Mouse (Mus musculus): Measurements from ENCODE around the gene Arhgap25. TPM values are rescaled to one million over a fixed set of nuclear protein-coding genes. Genes with fewer than 3 reads are reported as not detected.

Arhgap25 gene
- polyA plus RNA-seq, 1 experiment = 1.4 TPM

DNA sequence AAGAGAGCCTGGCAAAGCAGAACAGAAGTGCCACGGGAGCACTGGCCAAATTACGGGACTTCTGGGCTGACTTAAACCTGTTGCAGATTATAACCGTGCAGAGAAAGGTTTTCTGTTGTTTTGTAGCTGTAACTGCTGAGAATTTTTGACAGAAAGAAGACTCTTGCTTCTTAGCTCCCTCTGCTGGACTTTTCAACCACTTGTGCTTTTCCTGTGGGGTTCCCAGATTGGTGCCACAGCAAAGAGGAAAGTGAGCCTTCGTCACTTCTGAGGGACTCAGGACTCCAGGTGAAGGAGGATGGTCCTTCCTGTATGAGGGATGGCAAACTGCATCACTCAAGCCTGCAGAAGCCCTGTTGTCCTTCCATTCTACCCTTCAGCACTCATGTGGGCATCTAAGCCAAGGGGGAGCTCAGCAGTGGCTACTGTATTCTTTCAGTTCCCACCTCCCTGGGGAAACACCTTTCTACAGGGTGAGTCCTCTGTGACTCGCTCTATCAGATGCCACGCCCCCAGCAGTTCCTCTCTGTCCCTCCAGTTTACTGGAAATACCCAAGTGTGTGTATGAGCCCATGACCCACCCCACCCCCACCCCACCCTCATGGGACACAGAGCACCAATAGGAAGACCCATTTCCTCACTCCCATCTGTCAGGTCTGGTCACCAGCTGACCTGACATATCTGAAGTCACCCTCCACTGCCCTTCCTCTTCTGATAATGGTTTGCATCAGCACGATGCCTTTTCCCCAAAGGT is 19.2 kb upstream of the Arhgap25 start:
- no peak for TF ChIP-seq POLR2A (IDR thresholded peaks at IDR 0.05; ENCODE audit: borderline replicate concordance, extremely low read depth, insufficient read depth, insufficient read length, poor library complexity, severe bottlenecking)
- peak; percentile 45; the same call in 1 of the 2 replicates for TF ChIP-seq CTCF (IDR thresholded peaks at IDR 0.05; ENCODE audit: borderline replicate concordance, extremely low read depth, insufficient read depth, insufficient read length)
- DNase-seq (ENCODE audit: low read depth) = peak; percentile 34

DNA sequence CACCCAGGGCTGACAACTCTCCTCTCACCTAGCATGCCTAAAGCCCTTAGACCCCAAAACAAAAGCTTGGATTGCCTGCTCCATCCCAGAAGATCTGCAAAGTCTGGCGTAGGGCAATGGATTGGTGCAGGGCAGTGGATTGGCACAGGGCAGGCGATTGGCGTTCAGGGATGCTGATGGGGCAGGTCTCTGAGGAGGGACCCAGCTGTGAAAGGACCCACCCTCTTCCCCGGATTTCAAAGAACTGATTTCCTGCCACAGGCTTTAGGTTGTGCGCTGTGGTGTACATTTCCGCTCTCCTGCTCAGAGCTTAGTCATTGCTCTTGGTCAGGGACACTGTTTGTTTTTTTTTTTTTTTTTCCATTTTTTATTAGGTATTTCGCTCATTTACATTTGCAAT is 14.8 kb upstream of the Arhgap25 start:
- no peak for DNase-seq (ENCODE audit: low read depth)
- TF ChIP-seq POLR2A (IDR thresholded peaks at IDR 0.05; ENCODE audit: borderline replicate concordance, extremely low read depth, insufficient read depth, insufficient read length, poor library complexity, severe bottlenecking) (no peak), CTCF (IDR thresholded peaks at IDR 0.05; ENCODE audit: borderline replicate concordance, extremely low read depth, insufficient read depth, insufficient read length) (no peak)

DNA sequence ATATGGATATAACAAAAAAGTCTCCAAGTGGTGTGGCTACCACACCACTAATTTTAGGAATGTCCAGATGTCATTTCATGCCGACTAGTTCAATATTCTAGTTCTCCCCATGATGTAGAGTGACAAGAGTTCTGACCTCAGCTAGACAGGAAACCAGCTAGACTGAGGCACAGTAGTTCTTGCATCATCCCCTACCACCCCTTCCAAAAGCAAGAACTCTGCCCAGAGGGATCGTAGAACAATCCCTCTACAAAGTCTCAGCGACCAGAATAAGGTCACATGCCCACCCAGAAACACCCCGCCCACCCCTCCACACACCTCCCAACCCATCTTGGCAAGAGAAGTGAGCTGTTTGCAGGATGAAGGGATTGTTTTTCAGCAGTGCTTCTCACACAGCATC is 14.4 kb upstream of the Arhgap25 start:
- no peak for TF ChIP-seq CTCF (IDR thresholded peaks at IDR 0.05; ENCODE audit: borderline replicate concordance, extremely low read depth, insufficient read depth, insufficient read length)
- DNase-seq (ENCODE audit: low read depth) = no peak

DNA sequence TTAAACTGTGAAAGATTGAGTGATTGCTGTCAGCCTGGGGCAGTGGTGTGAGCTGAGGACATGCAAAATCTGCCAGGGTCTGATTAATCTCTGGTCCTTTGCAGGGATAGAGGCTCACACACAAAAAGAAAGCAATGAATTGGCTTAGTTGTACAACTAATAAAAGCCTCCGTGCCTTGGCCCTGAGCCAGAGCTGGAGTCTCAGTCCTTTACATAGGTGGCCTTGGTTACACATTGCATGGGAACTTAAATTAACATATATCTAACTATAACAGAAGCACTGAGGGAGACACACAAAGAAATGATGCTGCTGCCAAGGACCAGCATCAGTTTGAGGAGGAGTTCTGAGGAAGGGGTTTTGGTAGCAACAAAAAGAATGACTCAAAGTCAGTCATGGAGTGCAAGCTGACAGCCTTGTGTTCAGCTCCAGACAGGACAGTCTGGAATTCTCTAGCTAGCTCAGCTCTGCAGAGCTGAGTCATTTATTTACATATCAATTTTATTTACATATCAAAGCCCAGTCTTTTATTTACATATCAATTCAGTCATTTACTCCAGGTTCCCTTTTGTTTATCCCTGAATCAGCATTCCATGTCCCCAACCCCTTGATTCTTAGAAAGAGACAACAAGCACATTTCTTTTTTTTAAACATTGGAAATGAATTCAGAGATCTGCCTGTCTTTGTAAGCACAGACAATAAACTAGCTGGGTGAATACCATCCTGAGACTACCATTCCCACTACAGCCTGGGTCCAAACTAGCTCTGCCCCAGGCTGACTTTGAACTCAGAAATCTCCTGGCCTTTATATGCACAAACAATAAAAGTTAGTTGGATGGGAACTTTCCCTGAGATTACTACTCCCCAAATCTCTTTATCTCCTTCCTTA is 12.5 kb upstream of the Arhgap25 start:
- DNase-seq (ENCODE audit: low read depth) = peak; percentile 95

DNA sequence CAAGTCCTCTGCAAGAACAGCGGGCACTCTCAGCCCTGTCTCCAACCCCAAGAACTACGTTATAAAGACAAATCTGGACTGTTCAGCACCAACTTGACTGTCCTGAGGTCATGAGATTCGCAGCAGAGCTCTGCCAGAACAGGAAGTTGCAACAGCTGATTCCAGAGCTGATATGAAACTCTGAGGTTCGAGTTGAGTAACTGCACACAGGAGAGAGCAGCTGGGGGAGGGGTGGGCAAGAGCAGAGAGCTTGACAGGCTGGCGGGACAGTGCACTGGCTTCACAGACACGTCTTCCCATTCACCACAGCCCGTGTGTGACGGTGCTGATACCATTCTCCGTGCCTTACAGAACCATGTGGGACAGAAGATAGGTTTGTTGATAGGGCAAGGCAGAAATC is 9.0 kb upstream of the Arhgap25 start:
- TF ChIP-seq CTCF (IDR thresholded peaks at IDR 0.05; ENCODE audit: borderline replicate concordance, extremely low read depth, insufficient read depth, insufficient read length) (no peak), POLR2A (IDR thresholded peaks at IDR 0.05; ENCODE audit: borderline replicate concordance, extremely low read depth, insufficient read depth, insufficient read length, poor library complexity, severe bottlenecking) (no peak)

More for the DNA sequence above, 12.5 kb upstream of the Arhgap25 start:
- no peak for TF ChIP-seq POLR2A (IDR thresholded peaks at IDR 0.05; ENCODE audit: borderline replicate concordance, extremely low read depth, insufficient read depth, insufficient read length, poor library complexity, severe bottlenecking)
- no peak for TF ChIP-seq CTCF (IDR thresholded peaks at IDR 0.05; ENCODE audit: borderline replicate concordance, extremely low read depth, insufficient read depth, insufficient read length)

DNA sequence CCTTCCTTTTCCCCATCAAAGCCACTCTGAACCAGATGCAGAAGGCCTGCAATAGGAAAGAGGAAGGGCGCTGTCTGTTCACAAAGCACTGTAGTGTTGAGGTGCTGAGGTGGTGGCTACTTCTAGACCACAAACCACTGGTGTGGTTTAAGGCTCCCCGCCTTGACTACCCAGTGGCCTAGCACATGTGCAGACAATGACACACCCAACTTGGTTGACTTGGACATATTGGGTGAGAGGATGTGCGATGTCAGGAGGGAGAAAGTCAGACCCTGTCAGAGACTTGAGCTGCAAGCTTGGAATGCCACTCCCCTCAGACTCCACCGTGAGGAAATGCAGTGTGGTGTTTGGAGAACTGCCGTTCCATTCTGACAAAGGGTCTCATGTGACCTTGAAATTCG is 8.1 kb upstream of the Arhgap25 start:
- no peak for DNase-seq (ENCODE audit: low read depth)

More for the DNA sequence above, 9.0 kb upstream of the Arhgap25 start:
- no peak for DNase-seq (ENCODE audit: low read depth)

DNA sequence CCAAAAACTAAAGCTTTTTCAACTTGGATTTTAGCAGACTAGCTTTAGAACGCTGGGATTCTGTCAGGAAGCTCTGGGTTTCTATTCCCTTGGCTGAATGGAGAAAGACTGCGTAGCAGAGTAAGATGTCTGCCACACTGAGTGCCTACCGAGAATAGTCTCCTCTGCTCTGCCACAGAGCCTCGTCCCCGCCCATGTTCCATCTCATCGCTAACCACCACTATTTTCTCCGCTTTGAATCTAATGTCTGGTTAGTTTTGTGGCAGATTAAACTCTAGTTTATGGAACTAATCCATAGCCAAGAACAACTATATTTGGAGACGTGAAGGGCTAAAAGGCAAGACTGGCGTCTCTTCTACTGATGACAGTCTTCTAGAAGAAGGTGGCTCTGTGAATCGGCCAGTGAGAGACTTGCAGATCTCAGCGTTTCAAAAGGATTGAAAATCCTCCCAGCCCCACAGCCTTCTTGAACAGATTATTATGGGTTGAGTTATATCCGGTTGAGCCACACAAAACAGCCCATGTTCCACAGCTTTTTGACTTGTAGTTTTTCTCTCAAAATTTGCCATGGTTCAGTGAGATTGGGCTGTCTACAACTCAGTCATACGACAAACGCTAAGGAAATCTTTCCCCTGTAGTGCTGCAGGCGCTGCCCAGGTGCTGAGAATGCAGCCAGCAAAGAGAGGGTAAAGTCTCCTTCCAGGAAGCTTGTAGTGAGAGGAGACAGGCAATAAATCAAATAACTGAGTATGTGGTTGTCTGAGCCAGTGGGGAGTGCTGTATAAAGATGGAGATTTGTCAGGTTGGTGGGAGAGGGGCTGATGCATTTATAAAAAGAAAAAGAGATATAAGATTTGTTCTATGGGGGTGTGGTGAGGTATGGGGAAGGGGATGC is 5.6 kb upstream of the Arhgap25 start:
- TF ChIP-seq CTCF (IDR thresholded peaks at IDR 0.05; ENCODE audit: borderline replicate concordance, extremely low read depth, insufficient read depth, insufficient read length) = no peak
- no peak for TF ChIP-seq POLR2A (IDR thresholded peaks at IDR 0.05; ENCODE audit: borderline replicate concordance, extremely low read depth, insufficient read depth, insufficient read length, poor library complexity, severe bottlenecking)
- DNase-seq (ENCODE audit: low read depth) = no peak

More for the DNA sequence above, 8.1 kb upstream of the Arhgap25 start:
- TF ChIP-seq CTCF (IDR thresholded peaks at IDR 0.05; ENCODE audit: borderline replicate concordance, extremely low read depth, insufficient read depth, insufficient read length) (no peak), POLR2A (IDR thresholded peaks at IDR 0.05; ENCODE audit: borderline replicate concordance, extremely low read depth, insufficient read depth, insufficient read length, poor library complexity, severe bottlenecking) (no peak)

DNA sequence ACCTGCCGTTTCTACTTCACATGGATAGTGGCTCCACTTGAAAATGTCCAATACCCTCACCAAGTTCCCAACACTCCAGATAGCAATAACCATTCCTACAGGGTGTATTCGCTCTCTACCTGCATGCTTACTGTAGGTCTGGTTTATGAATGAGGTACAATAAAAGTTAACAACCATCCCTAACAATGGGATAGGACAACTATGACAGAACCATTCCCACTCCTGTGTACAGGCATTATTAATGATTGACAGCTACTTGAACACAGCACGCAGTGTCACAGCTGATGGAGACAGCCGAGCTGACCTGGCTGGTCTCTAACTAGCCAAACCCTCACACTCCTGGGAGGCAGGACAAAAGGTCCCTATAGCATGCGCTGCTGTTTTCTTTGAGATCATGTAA is 4.6 kb upstream of the Arhgap25 start:
- DNase-seq (ENCODE audit: low read depth) = no peak
- TF ChIP-seq POLR2A (IDR thresholded peaks at IDR 0.05; ENCODE audit: borderline replicate concordance, extremely low read depth, insufficient read depth, insufficient read length, poor library complexity, severe bottlenecking) (no peak), CTCF (IDR thresholded peaks at IDR 0.05; ENCODE audit: borderline replicate concordance, extremely low read depth, insufficient read depth, insufficient read length) (no peak)

DNA sequence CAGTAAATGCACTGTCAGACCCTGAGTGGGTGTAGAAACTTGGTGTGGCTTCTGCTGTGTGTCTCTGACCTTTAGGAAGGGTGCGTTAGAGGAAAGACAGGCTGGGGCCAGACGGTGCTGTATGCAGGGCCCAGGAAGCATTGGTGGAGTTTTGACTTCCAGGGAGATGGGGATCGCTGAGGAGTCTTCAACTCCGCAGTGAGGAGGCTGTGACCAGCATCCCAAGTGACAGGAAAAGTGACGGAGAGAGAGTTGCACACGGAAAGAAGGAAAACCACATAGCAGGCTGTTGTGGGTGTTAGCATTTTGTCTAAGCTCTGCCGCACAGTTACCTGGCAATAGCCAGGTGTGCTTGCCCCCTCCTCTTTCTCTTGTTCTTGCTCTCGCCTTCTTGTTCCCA is 3.2 kb upstream of the Arhgap25 start:
- TF ChIP-seq POLR2A (IDR thresholded peaks at IDR 0.05; ENCODE audit: borderline replicate concordance, extremely low read depth, insufficient read depth, insufficient read length, poor library complexity, severe bottlenecking) = no peak
- TF ChIP-seq CTCF (IDR thresholded peaks at IDR 0.05; ENCODE audit: borderline replicate concordance, extremely low read depth, insufficient read depth, insufficient read length) = no peak
- no peak for DNase-seq (ENCODE audit: low read depth)

DNA sequence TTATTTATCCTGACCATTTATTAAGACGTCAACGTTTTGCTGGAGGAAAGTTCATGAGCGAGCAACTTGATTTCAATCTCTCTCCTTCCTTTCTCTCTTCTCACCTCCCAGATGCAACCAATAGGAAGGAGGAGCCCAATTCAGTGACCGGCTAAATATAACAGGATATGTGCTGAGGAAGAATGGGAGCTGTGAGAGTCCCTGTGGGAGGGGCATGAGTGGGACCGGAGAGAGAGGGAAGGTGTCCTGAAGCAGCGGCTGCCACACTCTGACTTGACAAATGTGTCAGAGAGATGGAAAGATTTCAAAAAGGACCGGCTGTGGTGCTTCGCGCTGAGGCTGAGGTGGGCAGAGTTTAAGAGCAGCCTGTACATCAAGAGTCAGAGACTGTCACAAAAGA is 2.6 kb upstream of the Arhgap25 start:
- no peak for TF ChIP-seq POLR2A (IDR thresholded peaks at IDR 0.05; ENCODE audit: borderline replicate concordance, extremely low read depth, insufficient read depth, insufficient read length, poor library complexity, severe bottlenecking)
- no peak for TF ChIP-seq CTCF (IDR thresholded peaks at IDR 0.05; ENCODE audit: borderline replicate concordance, extremely low read depth, insufficient read depth, insufficient read length)
- DNase-seq (ENCODE audit: low read depth) = no peak

Measured in brain, embryonic 14.5 days (tissue).